Mouse (Mus musculus) right cerebral cortex, postnatal 14 days (tissue): Measurements from ENCODE around the gene 1700017B05Rik.
"Not testable (repeated sequence)": the region's sequence is repeated elsewhere in the genome, so short reads cannot be mapped to it uniquely, and the experiment has no call there.

Source experiments
- DNase-seq: peaks from one replicate; pipeline ENCODE4 v3.0.0; 2022

1700017B05Rik gene

DNA sequence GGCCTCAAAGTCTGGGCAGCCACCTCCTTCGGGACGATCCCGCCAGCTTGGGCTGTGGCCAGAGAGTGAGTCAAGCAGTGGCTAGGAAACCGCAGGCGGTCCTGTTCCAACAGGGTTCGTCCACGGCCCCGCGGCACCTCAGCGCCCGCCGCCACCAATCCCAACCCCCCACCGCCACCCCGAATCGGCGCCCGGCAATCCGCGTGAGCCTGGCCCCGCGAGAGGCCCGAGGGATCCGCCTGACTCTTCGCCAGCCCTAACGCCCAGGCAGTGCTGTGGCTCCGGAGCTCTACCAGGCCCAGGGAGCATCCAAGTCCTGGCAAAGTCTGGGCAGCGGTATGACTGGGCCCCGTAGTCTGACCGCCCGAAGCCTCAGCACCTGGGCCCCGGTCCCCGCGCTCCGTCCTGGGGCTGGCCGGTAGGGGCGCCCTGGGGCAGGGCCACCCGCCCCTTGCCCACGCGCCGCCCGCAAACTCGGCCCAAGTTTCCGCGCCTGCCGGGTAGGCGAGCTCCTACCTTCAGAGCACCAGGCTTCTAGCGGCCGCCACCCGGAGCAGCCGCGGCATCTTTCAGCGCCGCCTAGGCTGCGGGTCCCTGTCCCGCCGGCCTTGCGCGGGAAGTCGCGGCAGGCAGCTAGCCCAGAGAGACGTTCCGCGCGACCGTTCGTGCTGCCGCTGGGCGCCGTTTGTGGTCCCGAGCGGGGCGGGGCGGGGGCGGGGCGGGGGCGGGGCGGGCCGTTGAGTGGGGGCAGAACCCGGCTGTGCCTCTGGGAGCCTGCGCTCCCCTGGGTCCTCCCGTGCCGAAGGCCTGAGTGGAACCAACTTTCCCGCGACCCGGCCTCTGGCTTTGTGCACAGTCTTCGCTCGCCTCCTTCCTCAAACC, at the start of gene 1700017B05Rik:
Gene 1700017B05Rik, minus strand, starts transcription at position 700 of the 882 bp plus-strand sequence.
- peak; percentile 59 for DNase-seq

DNA sequence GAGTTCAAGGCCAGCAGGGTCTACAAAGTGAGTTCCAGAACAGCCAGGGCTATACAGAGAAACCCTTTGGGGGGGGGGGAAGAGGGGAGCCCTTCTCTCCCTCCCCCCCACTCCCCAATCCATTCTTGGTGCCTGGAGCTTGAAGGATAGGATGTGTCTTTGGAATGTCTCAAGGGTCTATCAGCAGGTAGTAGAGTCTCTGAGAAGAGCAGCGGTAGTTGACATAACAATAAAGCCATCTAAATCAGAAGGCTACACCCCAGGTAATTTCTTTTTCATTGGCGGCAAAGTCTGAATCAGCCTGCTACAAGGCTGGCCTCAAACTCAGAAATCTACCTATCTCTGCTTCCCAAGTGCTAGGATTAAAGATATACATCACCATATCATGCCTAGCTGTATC, 48.5 kb upstream of the 1700017B05Rik start:
- no peak for DNase-seq

DNA sequence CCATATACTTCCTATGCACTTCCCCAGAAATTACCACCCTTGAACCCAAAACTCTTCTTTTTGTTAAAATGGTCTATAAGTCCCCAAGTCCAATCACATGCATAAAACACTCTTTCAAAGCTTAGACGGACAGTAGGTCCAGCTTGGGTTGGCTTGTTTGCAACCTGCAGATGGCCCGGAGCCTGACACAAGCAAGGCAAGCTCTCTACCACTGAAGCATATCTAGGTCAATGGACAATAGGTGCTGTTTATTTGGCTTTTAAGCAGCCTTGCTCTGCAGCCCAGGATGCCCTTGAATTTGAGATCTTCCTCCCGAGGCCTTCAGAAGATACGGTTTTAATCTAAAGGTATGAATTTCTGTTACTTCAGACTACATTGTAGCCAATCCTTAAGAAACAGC, 46.9 kb upstream of the 1700017B05Rik start:
- DNase-seq: no peak

DNA sequence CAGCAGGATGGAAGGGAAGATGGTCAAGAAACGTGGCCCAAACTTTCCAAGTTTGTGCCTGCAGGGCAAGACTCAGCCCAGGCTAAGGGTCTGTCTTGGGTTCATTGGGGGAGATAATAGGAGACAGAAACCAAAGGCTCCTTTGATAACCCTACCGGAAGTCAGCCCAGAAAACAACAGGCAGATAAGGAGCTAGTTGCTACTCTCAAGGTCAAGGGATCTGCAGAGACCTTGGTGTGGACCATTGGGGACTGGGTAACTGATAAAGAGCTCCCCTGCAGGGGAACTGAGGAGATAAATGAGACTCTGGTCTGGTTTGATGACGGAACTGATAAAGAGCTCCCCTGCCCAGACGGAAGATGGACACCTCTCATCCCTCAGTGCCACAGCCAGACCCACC, 45.0 kb upstream of the 1700017B05Rik start:
- DNase-seq: no peak

DNA sequence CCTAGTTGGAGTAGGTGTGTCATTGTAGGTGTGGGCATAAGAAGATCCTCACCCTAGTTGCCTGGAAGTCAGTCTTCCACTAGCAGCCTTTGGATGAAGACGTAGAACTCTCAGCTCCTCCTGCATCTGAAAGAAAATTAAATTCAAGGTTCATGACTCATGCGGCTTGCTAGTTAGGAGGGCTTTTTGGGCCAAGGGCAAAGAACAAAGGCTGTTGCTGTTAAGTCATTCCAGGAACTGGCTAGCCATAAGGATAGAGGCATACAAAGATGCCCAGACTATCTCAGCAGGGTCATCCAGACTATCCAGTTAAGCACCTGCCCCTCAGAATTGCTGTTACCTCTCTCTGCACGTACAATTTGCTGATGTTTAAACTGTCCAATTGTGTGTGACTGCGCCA, 42.3 kb upstream of the 1700017B05Rik start:
- DNase-seq: not testable (repeated sequence)

DNA sequence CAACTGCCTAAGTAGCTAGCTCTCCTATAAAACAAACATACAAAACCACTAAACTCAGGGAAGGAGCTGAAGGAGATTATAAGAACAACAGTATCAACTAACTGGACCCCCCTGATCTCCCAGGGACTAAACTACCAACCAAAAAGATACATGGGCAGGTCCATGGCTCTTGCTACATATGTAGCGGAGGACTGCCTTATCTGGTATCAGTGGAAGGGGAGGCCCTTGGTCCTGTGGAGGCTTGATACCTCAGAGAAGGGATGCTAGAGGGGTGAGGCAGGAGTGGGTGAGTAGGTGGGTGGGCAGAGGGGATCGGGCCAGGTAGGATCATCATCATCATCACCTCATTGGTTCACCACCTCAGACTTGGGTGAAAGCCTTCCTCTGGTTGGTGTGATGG, 41.8 kb upstream of the 1700017B05Rik start:
- DNase-seq: no peak

DNA sequence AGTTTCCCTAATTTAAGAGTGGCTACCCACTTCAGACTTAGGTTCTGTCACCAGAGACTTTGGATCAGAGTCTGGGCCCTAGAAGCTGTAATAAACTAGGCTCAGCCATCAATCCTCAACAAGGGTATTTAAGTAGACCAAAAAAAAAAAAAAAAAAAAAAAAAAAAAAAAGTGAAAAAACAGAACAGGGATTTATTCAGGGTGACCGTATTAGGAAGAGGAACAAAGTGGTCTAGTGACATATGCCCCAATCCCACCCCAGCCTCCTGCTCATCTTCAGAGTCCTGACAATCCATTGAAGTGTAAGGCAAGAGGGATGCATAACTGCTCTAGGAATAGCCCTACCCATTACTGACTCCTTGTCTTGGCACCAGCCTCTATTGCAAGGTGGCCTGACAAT, 40.9 kb upstream of the 1700017B05Rik start:
- DNase-seq: no peak

DNA sequence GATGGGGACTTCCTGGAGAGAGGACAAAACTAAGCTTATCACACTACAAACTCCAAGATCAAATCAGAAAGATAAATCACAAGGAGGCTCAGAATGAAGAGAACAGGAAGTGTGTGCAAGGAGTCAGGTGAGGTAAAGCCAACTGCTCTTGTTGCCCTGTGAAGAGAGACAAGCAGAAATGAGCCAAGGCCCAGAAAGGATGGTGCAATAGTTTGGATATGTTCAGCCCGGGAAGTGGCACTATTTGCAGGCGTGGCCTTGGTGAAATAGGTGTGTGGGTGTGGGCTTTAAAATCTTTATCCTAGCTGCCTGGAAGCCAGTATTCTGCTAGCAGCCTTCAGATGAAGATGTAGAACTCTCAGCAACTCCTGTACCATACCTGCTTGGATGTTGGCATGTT, 38.4 kb upstream of the 1700017B05Rik start:
- DNase-seq: no peak

DNA sequence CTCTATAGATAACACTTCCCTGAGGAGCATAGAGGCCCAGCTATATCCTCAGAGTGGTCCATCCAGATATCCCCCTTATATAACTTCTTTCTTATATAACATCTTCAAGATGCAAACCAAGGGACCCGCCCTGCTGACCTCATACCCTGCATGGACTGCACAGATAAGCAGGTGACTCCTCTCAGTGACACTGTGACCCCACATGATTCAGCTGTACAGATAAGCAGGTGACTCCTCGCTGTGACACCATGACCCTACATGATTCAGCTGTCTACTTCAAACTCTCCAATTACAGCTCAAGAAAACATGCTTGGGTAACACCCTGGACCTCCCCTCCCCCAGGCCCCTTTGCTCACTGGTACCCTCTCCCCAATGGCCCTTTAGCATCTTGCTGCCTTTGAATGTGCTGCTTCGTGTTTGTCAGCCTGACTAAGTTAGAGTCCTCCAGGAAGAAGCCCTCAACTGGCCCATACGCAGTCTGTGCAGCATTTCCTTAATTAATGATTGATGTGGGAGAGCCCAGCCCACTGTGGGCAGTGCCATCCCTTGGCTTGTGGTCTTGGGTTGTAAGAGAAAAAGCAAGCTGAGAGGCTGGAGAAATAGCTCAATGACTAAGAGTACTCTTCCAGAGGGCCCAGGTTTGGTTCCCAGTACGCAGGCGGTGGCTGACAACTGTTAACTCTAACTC, 37.5 kb upstream of the 1700017B05Rik start:
- no peak for DNase-seq

DNA sequence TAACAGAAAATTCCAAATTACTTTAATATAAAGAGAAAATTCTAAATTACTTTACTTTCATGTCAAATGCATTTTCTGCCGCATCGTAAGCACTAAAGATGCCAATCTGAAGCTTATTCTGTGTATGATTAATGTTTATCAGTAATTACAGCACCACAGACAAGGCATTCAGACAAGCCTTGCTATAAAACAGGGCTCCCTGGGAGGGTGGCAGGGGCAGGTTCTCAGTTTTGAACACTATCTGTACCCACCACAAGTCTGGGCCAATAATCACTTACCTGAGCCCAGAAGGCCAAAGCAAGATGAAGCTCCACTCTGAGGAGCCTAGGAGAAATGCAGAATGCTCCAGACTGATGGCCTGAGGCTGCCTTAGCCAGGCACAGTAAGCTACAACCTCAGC, 35.5 kb upstream of the 1700017B05Rik start:
- DNase-seq: no peak

DNA sequence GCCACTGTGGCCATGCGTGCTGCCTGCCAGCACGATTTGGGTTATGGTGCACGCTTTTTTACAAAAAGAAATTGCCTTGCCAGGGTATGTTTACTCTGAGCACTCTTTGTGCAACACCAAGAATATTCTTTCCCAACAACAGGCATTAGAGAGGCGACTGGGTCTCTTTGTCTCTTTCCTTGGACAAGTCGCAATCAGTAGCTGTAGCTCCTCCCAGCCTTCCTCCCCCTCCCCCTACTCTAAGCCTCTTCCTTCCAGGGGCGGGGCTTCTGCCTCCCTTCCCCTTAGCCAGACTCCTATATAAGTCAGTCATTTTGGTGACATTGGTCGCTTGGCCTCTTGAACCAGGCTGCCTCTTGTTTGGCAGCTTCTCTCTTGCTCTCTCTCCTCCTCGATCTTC, 33.9 kb upstream of the 1700017B05Rik start:
- no peak for DNase-seq

DNA sequence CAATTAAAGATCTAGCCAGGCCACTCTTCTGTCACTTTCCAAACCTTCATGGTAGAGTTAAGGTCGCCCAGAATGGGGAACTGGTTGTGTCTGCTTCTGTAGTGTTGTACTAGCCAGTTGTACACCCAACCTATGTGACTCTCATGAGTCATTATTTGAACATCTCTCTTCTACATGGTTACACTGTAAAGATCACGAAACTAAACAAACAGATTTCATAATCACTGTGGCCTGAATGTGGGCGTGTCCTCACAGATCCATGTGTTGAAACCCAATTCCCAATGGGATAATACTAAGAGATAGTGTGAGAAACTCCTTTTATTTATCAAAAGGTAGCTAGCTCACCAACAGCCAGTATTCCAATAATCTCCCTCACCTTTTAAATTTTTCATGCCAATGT, 33.3 kb upstream of the 1700017B05Rik start:
- no peak for DNase-seq

DNA sequence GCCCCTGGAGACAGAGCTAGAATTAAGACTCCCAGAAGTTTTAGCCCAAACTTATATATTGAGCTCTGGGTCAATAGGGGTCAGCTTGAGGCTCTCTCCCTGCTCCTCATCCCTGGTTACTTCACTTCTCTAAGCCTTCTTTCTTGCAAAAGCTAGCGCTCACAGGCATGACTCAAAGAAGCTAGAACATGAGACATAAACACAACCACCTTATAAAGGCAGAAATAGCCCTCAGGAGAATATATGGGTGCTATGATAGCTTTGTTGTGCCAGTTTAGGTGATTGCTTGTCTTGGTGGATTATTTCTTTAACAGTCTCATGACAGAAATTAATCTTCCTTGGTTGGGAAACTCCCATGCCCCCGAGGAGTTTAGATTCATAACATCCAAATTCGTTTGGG, 32.5 kb upstream of the 1700017B05Rik start:
- no peak for DNase-seq

DNA sequence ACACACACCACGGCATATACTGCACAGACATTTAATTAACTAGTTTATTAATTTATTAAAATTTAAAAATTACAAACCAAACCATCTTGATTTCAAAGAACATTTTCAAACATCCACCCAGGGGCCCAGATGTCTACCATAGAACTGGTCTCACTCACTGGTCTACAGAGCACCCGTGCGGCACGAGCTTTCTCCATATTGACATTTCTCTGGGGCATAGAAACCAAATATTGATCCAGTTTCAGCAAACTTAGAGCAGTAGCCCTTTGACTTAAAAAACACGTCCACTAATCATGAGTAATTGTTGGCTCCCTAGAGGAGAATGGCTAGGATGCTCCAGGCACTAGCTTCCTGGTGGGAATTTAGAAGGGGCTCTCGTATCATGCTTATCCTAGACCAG, 24.8 kb upstream of the 1700017B05Rik start:
- no peak for DNase-seq

DNA sequence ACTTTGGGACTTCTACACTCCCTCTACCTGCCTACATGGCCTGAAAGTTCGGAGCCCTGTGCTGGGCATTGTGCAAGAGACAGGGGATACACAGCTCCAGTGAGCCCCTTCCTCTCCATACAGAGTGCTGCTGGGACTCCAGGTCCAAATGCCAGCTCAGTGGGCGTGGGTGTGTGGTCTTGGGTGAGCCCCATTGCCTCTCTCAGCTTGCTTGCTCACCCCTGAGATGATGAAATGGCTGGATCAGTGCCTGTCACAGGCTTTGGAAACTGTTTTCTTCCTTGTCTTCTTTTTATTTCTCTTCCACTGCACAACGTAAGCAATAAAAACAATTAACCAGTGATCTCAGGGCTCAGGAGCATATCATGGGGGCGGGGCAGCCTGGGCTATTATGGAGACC, 20.9 kb upstream of the 1700017B05Rik start:
- DNase-seq: no peak

DNA sequence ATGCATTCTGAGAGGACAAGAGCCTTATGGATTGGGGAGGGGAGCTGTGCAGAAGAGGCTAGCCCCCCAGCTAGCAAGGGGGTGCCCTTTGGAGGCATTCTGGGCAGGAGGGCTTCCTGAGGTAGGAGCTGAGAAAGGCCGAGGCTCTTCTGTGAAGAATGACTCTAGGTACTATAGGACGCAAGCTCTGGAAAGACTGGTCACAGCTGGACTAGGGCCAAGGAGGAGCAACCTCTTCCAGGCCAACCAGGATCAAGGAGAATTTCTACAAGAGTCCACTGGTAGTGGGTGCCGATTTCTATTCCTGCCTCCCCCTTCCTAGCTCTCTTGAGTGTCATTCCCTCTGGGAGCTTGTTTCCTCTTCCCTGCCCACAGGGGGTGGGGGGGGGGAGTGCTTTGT, 20.3 kb upstream of the 1700017B05Rik start:
- no peak for DNase-seq

DNA sequence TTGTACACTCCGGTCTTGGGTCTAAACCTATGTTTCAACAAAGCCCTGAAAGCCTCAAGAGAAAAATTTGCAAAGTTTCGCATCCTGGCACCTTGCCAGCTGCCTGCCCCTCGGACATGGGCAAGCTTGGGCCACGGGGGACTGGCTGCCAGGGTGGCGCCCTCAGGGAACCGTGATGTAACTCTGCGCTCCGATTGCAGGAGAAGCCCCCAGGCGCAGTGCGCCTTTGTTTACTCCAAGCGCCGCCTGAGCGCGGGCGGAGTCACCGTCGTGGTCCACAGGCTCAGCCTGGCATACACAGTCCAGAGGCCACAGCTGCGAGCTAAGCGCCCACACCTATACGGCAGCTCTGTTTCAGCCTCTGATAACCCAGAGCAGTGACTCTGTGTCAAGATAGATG, 19.1 kb upstream of the 1700017B05Rik start:
- no peak for DNase-seq

DNA sequence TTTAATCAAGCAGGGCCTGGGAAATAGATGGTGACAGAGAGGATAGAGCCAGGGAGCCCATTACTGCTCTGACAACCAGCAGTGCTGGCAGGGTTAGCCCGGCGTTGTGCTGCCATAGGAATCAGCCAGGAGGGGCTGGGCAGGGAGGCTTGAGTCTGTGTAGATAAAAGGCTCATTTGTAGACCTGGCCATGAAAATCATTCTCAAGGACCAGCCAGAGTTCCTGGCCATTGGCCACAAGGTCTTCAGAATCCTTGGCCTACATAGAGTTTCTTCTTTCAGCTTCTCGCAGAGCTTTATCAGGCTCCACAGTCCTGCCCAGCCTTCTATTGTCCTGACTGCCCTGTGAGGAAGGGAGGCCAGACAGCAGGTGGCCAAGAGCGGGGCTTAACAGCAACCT, 17.0 kb upstream of the 1700017B05Rik start:
- DNase-seq: no peak

DNA sequence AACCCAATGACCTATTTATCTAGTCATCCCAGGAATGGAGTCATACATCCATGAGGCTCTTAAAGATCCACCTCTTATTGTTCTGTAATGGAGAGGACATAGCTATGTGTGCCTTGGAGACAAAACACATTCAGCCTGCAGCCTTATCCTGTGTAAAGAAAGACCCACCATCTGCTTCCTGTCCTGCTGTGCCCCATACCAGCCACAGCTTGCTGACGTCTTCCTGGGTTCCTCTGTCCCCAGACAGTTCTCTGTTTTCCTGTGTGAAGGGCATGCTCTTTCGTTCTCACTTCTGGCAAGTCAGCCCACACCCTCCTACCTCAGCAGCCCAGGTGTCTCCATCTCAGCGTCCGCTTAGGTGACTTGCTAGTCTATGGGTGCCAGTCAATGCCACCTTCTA, 15.9 kb upstream of the 1700017B05Rik start:
- no peak for DNase-seq

DNA sequence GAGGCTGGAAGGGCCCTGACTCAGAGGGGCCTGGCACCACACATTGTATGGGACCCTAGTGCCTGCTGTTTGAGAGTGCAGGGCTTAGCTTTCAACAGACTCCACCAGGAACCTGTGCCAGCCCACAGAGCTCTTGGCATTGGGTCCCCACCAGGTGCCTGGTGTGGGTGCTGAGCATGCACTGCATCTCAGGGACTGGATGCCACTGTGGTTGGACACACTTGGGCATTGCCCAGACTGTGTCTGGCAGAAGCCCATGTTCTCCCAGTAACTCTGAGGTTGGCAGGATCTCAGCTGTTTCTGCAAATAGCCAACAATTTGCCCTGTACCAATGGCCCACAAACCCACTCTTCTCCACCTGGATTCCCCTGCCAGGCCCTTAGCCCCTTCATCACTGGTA, 13.9 kb upstream of the 1700017B05Rik start:
- no peak for DNase-seq

DNA sequence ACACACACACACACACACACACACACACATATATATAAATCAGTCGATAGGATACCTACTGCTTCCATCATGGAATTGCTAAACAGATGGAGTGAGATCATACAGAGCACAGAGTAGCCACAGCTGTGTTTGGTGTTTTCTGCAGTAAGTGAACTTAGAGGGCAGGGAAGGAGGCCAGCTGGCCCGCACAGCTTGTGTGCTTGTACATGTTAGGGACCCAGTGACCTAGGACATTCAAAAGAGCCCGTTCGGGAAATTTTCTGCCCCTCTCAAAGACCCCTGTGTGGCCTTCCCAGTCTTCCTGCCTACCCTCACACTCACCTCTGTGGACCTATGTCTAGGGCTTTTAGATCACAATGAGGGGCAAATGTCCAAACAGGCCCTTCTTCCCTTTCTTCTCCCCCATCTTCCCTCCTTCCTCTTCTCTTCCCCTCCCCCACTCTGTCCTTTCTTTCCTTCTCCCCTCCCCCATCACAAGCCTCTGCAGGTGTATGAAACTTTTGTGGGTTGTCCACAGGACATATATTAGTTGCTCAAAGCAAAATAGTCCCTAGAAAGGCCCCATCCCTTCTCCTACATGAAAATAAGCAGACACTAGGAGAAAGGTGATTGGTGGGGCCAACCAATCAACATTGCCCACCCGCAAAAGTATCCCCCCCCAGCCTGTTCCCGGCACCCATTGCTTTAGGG, 11.5 kb upstream of the 1700017B05Rik start:
- no peak for DNase-seq

DNA sequence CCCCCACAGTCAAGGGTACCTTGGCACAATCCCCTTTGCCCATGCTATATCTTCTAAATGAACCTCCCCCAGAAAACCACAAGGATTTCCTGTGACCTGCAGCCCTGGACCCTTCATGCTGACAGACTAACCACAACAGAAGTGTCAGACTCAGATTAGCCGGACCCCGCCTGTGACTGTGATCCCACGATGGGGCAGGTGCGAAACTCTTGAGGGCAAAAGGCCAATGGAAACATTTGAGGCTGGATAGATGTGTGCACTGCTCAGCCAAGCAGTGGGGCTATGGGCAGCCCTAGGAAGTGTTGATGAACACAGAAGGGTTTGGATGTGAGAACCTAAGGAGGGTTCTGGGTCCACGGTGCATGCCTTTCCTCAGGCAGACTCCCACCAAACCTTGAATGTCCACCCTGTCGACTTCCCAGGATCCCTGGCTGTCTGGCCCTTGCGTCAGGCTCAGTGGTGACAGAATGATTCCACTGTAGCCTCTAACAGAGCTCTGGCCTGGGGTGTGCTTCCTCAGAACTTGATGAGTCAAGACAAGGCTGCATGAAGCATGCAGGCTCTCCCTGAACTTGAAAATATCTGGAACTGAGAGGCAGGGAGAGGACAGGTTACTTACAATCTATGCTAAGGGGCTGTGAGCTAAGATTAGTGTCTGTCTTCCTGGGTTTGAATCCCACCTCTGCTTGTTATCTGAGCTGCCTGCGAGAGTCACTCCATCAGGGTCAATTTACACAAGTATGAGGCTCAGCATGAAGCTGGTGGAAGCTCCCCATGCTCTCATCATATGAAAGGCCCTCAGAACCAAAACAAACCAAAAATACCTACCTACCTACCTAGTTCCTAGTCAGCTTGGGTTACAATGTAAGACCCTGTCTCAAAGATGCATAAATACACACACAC, 10.7 kb upstream of the 1700017B05Rik start:
- DNase-seq: no peak
